Mouse (Mus musculus): ENCODE measurements at regions not wholly inside any gene's neighbourhood (a gene's known extent, or its start where the extent isn't known, plus 50 kb on each side); places are given as distances from the start of the nearest gene placed in this dataset.

- DNase-seq: no peak
These were observed 212.4 kb downstream of the Srbd1 start for GRCm38 (mm10) chr17:85932360-85933132.

GRCm38 (mm10) chr17:85931955-85932354 lies 213.0 kb downstream of the Srbd1 start:
- no peak for DNase-seq

- no peak for DNase-seq
These were observed 214.2 kb downstream of the Srbd1 start for GRCm38 (mm10) chr17:85930789-85931188.

GRCm38 (mm10) chr17:85930331-85930730 lies 214.6 kb downstream of the Srbd1 start:
- no peak for DNase-seq

- no peak for DNase-seq
These were observed 215.2 kb downstream of the Srbd1 start for GRCm38 (mm10) chr17:85929699-85930286.

GRCm38 (mm10) chr17:85928543-85928942 lies 216.4 kb downstream of the Srbd1 start:
- DNase-seq: no peak

- no peak for DNase-seq
These were observed 217.7 kb downstream of the Srbd1 start for GRCm38 (mm10) chr17:85927261-85927660.

GRCm38 (mm10) chr17:85926044-85926443 lies 218.9 kb downstream of the Srbd1 start:
- no peak for DNase-seq

- no peak for DNase-seq
These were observed 223.7 kb downstream of the Srbd1 start for GRCm38 (mm10) chr17:85921219-85921673.

GRCm38 (mm10) chr17:85919868-85920267 lies 225.1 kb downstream of the Srbd1 start:
- DNase-seq: no peak

- no peak for DNase-seq
These were observed 227.8 kb upstream of the Six2 start for GRCm38 (mm10) chr17:85915870-85916269.

- DNase-seq: no peak
These were observed 226.0 kb upstream of the Six2 start for GRCm38 (mm10) chr17:85914062-85914461.

GRCm38 (mm10) chr17:85908709-85909108 lies 220.6 kb upstream of the Six2 start:
- no peak for DNase-seq

- DNase-seq: no peak
These were observed 218.6 kb upstream of the Six2 start for GRCm38 (mm10) chr17:85906597-85907187.

- DNase-seq: no peak
These were observed 214.5 kb upstream of the Six2 start for GRCm38 (mm10) chr17:85902575-85902974.

GRCm38 (mm10) chr17:85899096-85899495 lies 211.0 kb upstream of the Six2 start:
- no peak for DNase-seq

- DNase-seq: no peak
These were observed 207.9 kb upstream of the Six2 start for GRCm38 (mm10) chr17:85895978-85896377.

- DNase-seq: no peak
These were observed 203.2 kb upstream of the Six2 start for GRCm38 (mm10) chr17:85891243-85891642.

GRCm38 (mm10) chr17:85889746-85890532 lies 201.9 kb upstream of the Six2 start:
- no peak for DNase-seq

- DNase-seq: no peak
These were observed 200.7 kb upstream of the Six2 start for GRCm38 (mm10) chr17:85888568-85889398.

GRCm38 (mm10) chr17:85886675-85887074 lies 198.6 kb upstream of the Six2 start:
- no peak for DNase-seq

- DNase-seq: peak; percentile 21
These were observed 198.2 kb upstream of the Six2 start for GRCm38 (mm10) chr17:85886237-85886636.

Measured in adrenal gland, adult 8-10 months (tissue).